Mouse (Mus musculus): ENCODE measurements around the gene Fabp3. TPM values are rescaled to one million over a fixed set of nuclear protein-coding genes. Genes with fewer than 3 reads are reported as not detected.

The Fabp3 gene
- not detected for polyA plus RNA-seq (2014; fragmentation: Illumina TruSeq; extraction: RNeasy Lipid Tissue Mini Kit (QIAGEN cat#74804); ENCODE audit: low read depth, low replicate concordance)

DNA sequence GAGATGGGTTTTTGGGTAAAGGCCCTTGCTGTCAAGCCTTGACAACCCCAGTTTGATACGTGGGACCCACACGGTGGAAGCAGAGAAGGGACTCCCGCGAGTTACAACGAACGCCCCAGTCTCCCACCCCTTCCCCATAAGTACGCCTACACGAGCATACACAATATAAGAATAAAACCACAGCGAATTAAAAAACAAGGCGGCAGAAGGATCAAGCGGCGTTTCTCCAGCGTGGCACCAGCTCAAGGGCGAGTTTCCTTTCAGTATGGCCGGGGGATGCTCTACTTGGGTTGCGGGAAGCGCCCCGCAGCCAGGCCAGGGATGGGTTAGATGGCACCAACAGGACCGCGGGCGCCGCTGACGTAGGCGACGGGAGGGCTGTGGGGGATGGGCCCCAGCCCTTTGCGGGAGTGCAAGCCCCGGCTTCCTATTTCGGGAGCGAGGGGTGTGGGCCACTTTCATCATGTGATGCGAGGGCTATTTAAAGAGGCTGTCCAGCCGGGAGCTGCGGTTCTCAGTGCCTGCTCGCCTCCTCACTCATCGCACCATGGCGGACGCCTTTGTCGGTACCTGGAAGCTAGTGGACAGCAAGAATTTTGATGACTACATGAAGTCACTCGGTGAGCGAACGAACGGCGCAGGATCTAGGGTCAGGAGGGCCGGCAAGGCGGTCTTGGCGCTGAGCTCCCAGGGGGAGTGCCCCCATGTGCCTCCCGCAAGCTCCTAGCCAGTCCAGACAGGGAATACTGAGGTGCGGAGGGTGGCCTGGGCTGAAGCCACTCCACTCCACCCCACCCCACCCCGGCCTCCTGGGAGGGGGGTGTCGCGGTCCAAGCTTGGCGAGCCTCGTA is at the start of gene Fabp3, which contains the start of gene Gm10570:
Gene Fabp3, plus strand, starts transcription at position 365 of the 851 bp plus-strand sequence.
Gene Gm10570, minus strand, starts transcription at position 444 of the 851 bp plus-strand sequence.

DNA sequence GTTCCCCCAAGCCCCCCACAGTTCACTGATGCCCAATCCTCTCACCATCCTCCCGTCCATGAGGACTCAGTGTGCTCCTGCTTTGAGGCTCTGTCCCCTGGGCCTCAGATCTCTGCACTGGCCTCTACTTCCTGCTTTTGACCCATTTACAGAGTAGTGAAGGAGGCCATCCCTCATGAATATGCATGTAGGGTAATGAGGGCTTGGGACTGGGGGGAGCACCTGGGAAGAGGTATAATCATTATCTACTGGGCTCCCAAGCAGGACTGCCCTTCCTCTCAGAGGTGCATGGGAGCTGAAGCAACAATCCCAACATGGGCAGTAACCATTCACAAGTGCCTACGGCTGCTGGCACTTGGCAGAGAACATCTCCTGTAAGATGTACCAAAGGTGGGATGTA is 29.3 kb upstream of the Fabp3 start, which contains the start of gene Serinc2:
Gene Serinc2, minus strand, starts transcription at position 101 of the 400 bp plus-strand sequence.

GRCm38 (mm10) chr4:130359486-130360237 is 51.3 kb downstream of the Fabp3 start, which contains the start of the genes Zcchc17 and Snrnp40:
Gene Zcchc17 (minus strand): TSS chr4:130359943.
Gene Snrnp40 (plus strand): TSS chr4:130360132.

Other genes starting within 250 kb of the Fabp3 start
- 4.7 TPM for gene Pef1, start 206.0 kb upstream of the Fabp3 start, polyA plus RNA-seq (2014; fragmentation: Illumina TruSeq; extraction: RNeasy Lipid Tissue Mini Kit (QIAGEN cat#74804); ENCODE audit: low read depth, low replicate concordance)
- not detected for gene Hcrtr1, start 169.2 kb upstream of the Fabp3 start, polyA plus RNA-seq (2014; fragmentation: Illumina TruSeq; extraction: RNeasy Lipid Tissue Mini Kit (QIAGEN cat#74804); ENCODE audit: low read depth, low replicate concordance)
- 3.5 TPM for gene Tinagl1, start 133.5 kb upstream of the Fabp3 start, polyA plus RNA-seq (2014; fragmentation: Illumina TruSeq; extraction: RNeasy Lipid Tissue Mini Kit (QIAGEN cat#74804); ENCODE audit: low read depth, low replicate concordance)
- gene Gm853, start 86.2 kb upstream of the Fabp3 start, polyA plus RNA-seq (2014; fragmentation: Illumina TruSeq; extraction: RNeasy Lipid Tissue Mini Kit (QIAGEN cat#74804); ENCODE audit: low read depth, low replicate concordance) = not detected
- gene Serinc2, start 29.4 kb upstream of the Fabp3 start, polyA plus RNA-seq (2014; fragmentation: Illumina TruSeq; extraction: RNeasy Lipid Tissue Mini Kit (QIAGEN cat#74804); ENCODE audit: low read depth, low replicate concordance) = 0.40 TPM
- not detected for gene Gm10570, start 79 bp downstream of the Fabp3 start, polyA plus RNA-seq (2014; fragmentation: Illumina TruSeq; extraction: RNeasy Lipid Tissue Mini Kit (QIAGEN cat#74804); ENCODE audit: low read depth, low replicate concordance)
- gene Zcchc17, start 51.3 kb downstream of the Fabp3 start, polyA plus RNA-seq (2014; fragmentation: Illumina TruSeq; extraction: RNeasy Lipid Tissue Mini Kit (QIAGEN cat#74804); ENCODE audit: low read depth, low replicate concordance) = 14.9 TPM
- 5.9 TPM for gene Snrnp40, start 51.5 kb downstream of the Fabp3 start, polyA plus RNA-seq (2014; fragmentation: Illumina TruSeq; extraction: RNeasy Lipid Tissue Mini Kit (QIAGEN cat#74804); ENCODE audit: low read depth, low replicate concordance)